Mouse (Mus musculus) adipocyte (in vitro differentiated cells): ENCODE results near the gene Pms2.

ENCODE experiments used
- DNase-seq: peaks from one replicate; pipeline ENCODE4 v3.0.0-alpha.2; 2016; ENCODE audit warnings: low spot score

Pms2 gene

DNA sequence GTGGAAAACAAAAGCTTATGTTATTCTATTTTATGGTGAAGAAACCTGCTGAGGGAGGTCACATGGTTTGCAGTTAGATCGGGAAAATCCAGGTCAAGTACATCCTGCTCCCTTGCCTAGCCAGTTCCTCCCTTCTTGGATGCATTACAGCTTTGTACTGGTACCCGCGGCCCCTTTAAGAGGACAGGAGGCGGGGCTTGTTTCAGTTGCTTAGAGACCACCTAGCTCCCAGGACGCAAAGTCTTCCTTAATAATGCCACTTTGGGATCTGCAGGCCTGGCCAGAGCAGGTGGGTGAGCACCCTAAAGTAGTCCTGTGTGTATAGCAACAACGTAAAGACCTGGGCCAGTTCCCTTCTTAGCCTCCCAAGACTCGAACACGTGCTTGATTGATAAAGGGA, 23.1 kb downstream of the Pms2 start, which contains the start of gene Rsph10b:
TSS of gene Rsph10b (plus strand) at position 205 of the 400 bp plus-strand sequence.
- DNase-seq: no peak

DNA sequence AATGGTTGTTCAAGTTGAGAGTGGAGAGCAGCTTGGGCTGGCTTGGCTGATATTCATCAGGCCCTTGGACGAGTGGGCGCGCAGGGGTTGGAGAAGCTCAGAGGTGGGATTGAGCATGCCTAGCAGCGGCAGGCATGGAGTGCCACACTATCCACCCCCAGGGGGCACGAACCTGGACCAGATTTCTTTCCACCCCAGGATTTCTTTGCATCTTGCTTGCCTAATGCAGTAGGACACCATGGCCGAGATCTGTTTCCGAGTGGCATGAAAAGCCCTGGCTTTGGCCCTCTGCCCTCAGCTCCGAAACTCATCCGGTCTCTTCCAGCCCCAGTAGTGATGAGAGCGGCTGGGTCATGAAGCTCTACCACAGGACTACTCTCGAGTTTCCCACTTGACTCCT, 23.6 kb downstream of the Pms2 start:
- DNase-seq: no peak

DNA sequence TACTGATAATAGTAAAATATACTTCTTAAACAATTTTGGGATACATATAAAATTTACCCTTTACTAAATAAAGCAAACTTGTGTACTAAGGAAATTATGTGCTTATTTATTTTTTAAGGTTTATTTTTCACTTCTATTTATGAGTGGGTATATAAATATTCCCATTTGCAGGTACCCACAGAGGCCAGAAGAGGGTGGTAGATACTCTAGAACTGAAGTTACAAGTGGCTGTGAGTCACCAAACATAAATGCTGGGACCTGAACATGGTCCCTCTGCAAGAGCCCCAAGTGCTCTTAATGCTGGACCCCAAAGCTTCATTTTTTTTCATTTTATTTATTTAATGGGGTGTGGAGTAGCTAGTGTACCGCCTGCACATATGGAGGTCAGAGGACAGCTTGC, 24.1 kb downstream of the Pms2 start:
- no peak for DNase-seq

DNA sequence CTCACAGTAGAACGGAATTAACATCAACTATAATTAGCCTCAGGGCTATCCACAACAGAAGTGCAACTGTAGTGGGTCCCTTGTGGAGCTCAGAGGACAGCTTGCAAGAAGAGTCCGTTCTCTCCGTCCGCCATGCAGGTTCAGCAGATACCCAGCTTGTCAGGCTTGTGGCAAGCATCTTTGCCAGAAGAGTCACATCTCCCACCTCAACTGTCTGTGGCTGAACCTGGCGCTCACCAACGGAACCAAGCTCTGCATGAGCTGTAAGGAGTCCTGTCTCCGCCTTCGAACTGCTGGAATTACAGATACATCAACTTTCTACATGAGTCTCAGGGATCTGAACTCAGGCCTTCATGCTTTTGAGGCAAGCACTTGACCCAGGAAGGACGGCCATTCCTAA, 26.4 kb downstream of the Pms2 start:
- no peak for DNase-seq

DNA sequence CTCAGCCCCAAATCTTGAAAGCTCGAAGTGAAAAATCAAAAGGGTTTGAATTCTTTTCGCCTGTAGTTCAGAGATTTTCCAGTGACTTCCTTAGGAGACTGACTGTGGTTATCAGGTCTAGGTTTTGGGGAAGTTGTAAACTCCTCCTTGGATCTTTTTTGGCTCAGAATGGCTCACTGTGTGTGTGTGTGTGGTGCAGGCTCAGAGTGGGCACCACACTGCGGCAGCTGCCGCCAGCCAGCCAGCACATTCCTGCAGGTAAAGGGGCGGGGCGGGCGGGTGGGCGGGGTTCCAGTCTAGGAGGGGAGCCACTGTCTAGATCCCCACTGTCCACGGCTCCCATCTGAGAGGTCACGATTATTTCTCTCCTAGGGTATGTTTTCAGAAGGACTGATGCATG, 31.8 kb downstream of the Pms2 start:
- DNase-seq: no peak

DNA sequence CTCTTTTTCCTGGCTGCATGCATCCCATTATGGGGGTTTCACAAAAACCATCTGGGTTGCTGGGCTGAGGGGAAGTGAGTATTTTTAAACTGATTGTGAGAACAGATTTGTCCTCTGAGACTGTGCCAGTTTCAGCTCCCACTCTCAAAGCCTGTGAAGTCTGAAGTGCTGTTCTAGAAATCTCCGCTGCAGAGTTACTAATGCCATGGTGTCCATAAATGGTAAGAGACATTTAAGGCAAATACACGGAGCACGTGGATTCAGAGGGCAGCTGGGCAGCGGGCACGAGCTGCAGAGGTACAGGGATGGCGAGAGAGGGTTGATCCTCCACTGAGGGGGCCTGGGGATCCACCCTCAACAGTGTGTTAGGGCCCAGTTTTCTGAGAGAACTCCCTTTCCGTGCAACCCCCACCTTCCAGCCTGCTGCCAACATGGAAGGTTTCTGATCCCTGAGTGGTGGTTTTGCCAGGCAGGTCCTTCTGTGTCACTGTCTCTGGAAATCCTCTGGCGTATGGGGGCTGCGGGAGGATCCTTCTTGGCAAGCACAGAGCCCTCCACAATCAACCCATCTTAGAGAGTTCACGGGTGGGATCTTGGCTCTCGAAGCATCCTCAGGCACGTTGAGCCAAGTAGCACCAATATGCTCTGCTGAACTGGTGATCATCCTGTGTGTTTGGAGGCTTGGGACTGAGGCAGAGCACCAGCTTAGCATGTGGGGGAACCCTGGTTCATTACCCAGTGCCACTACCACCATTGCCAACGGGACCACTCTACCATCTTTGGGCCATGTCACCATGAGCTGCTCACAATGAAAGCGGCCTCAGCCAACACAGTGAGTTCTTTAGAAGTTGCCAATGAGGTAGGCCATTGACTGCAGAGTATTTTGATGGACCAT, 33.7 kb downstream of the Pms2 start:
- no peak for DNase-seq

DNA sequence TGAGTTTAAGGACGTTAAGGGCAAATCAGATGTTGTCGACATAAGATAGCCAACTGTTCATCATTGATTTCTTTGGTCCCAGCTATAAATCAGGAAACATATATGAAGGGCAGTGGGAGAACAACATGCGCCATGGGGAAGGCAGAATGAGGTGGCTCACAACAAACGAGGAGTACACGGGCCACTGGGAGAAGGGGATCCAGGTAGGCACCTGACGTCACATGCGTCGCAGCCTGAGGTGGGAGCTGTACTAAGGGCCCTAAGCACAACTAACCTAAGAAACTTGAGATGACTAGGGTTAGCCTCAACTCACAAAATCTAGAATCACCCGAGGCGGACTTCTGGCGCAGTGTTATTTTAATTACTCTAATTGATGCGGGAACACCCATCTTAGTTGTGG, 38.6 kb downstream of the Pms2 start:
- no peak for DNase-seq

DNA sequence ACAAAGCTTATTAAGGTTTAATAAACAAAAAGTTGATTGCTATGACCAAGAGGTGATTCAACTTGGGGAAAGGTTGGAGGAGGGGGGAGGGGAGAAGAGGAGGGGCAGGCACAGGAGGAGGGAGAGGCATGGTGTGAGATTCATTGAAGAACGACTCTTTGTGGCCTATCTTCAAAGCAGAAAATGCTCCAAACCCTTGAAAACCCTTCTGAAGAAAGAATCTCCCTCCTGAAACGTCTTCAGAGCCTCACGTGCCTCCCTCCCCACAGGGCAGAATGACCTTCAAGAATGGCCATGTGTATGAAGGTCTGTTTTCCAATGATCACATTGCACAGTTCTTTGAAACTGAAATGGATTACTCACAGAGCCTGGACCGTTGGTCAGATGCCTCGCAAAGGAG, 40.3 kb downstream of the Pms2 start:
- DNase-seq: no peak

DNA sequence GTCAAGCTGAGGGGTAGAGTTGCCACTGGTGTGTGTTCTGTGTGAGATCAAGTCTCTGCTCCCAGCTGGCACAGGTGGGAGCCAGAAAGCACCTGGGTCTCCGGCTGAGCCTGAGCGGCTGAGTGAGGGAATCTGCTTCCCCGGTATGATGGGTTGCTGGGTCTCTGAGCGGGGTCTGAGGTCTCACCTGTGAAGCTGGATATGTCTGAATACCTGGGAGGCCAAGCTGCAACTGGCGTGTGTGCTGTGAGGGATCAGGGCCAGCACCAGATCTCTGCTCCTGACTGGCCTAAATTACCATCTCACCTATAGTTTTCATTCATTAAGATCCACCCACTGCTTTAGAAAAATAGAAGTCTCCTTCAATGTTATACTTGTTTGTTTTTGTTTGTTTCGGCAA, 47.3 kb downstream of the Pms2 start:
- no peak for DNase-seq

DNA sequence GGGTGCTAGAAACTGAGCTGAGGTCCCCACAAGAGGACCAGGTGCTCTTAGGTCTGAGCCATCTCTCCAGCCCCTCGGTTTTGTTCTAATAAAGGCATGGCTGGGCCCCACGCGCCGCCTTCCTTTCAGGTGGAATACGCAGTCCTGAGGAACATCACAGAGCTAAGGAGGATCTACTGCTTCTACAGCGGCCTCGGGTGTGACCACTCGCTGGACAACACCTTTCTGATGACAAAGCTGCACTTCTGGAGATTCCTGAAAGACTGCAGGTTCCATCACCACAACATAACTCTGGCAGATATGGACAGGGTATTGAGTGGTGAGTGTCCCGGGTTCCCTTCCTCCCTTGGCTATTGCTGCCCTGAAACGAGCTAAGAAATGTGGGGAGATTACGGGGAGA, 49.8 kb downstream of the Pms2 start:
- DNase-seq: no peak

DNA sequence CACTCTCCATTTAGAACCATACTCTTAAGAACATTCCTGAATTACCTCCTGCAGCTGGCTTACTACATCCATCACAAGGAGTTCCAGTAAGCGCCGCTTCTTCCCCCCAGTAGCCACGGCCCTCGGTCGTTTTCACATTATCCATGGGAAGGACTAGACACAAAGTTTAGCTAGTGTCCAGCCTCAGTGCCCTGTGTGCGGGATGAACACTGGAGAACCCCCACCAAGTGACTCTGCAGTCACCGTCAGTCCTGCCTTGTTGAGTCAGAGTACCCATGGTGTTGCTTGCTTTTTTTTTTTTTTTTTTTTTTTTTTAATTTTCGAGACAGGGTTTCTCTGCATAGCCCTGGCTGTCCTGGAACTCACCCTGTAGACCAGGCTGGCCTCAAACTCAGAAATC, 51.4 kb downstream of the Pms2 start:
- no peak for DNase-seq

DNA sequence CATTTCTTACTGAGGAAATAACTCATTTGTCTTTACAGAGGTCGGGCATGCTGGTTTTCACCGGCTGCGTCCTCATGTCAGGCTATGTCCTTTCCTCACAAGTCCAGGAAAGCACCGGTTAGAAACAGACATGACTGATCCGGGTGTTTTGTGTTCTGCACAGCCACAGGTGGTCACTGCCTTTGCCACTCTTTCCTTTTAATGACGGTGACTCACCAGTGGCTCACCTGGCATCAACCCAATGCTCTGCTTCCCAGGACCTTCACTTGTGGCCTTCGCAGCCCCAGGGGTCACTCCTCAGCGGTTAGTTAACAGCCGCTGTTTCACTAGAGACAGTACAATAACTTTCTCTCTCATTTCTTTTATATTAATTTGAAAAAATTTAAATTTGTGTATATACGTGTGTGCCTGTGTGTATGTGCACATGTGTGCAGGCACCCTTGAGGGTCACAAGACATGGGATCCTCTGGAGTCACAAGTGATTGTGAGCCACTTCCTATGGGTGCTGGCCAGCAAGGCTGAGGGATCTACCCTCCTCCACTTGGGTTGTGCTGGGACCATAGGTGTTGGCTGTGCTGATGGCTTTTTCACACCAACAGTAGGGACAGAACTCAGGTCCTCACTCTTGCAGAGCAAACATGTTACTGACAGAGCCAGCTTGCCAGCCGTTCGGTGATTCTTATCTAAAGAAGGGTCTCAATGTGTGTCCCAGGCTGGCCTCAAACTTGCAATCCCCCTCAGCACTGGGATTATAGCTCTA, 56.0 kb downstream of the Pms2 start:
- DNase-seq: no peak

DNA sequence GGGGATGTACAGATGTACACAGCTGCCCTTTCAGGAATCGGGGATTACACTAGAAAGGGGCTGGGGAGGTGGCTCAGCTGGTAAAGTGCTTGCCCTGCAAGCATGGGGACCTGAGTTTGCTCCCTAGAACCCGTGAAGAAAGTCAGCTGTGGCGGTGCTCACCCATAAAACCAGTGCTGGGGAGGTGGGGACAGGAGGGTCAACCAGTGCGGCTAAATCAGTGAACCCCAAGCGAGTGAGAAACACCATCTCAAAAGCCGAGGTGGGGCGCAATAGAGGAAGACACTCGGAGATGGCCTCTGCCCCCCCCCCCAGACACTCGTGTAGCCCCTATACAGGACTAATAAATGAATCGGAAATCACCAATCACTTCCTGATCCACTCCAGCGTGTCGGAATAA, 56.9 kb downstream of the Pms2 start:
- DNase-seq: no peak

DNA sequence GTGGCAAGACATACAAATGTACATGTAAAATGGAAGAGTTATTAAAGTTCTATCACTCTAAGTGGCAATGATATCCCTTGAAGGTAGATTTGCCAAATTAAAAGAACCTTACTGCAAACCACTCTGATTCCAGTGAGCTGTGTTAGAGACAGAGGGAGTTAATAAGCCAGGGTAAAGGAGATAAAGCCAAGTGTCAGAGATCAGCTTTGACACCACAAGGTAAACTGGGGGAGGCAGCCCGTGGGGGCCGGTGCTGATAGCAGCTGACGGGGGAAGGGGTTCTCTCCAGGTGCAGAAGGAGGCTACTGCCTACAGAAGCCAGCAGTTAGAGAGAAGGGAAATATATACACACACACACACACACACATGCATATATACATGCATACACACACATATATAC, 62.9 kb downstream of the Pms2 start:
- no peak for DNase-seq

DNA sequence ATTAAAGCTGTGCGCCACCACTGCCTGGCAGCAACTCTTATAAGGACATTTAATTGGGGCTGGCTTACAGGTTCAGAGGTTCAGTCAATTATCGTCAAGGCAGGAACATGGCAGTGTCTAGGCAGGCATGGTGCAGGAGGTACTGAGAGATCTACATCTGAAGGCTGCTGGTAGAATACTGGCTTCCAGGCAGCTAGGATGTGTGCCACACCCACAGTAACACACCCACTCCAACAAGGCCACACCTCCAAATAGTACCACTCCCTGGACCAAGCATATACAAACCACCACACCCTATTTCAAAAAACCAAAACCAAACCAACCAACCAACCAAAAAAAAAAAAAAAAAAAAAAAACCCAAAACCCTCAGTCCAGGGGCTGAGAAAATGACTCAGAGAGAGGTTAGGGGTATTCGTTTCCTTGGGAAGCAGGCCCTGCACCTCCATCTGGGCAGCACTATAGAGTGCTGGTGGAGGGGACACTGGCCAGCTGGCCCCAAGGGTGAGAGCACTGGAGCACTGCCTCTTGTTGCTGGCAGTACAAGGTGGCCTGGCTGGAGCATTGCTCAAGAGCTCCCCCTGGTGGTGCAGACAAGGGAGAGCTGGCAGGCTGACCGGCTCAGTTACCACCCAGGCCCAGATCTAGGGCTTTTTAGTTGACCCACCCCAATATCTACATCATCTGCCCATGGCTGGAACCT, 65.3 kb downstream of the Pms2 start:
- DNase-seq: peak; percentile 80

DNA sequence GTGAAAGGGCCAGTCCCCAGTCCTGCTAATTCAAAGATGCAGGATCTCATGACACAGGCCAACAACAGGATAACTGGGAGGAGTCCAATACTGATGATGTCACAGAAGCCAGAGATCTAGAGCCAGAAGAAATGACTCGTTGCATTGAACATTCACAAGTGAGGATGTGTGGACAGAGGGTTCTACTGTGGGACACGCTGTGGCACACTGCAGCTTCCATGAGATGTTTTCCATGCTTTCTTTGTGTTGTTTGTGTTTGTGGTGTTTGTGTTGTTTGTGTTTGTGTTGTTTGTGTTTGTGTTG, 65.8 kb downstream of the Pms2 start:
- DNase-seq: no peak

DNA sequence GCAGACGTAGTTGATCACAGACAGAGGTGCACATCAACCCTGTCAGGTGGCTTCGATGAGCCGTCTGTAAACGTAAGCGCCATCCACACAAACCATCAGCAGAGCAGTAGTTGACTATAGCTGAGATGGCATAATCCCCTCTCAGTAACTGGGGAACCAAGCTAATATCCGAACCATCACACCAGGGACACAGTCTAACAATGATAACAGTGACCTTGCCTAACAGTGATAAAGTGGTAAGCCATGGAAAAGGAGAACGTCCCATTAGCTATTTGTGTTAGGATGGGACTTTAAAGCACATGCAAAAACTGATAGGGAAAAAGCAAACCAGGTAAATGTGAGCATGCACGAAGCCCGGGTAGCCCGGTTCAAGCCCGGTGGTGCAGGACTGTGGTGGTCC, 66.5 kb downstream of the Pms2 start:
- no peak for DNase-seq

DNA sequence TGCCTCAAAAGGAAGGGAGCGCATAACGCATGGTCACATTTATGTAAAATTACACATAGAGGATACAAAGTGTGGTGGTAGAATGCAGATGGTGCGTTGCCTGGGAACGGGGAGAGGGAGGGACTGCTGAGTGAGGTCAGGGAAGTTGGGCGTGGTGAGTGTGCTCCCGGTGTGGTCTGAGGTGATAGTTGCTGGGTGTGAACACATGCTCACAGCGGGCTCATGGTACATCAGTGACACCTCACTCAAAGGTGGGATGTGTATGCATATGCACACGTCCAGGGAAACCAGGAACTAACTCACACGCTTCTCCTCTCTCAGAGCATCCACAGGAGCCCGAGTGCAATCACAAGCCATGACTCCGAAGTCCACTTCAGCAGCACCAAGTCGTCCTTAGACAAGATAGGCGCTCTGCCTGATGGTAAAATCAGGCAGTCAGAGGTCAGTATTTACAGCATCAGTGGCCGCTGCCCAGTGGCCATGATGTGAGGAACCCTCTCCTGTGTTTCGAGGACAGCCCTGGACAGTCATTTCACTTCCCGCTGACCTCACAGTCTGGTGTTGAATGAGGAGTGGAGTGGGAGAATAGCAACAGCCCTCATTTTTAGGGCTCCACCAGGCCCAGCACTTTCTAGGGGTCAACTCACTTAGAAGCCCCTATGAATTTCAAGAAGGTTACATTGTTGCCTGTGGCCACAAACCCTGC, 67.1 kb downstream of the Pms2 start:
- DNase-seq: no peak

DNA sequence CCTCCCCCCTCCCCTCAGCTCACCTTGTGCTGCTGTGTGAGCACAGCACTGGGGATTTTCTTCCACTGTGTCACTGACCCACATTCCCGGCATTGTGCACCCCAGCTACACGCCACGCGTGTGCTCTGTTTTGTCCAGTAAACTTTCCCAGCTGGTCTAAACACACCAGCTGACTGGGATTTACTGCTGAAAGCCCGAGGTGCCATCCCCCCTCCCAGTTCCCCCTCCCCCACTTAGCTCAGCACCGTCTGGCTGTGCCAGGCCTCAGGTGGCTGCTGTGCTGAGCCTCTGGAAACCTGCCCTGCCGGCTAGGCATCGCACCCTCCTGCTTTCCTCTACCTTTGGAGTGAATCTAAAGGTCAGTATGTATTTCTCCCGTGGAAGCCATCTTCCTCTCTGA, 71.1 kb downstream of the Pms2 start:
- DNase-seq: no peak

DNA sequence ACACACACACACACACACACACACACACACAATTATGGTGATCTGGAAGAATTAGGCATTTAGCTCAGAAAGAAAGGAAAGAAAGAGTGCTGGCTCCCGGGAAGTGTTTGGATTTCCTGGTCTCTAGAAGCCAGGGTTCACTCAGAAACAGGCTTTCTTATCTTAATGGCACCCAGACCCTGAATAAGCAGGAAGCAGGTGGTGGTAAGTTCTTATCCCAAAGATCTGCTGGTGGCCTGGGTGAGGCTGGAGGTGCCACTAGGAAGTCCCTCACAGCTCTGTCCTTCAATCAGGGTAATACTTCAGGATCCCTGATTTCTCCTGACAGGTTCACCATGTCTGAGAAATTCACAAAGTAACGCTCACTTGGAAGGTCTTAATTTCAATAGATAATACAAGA, 72.6 kb downstream of the Pms2 start:
- DNase-seq: no peak
